Mouse (Mus musculus) limb, embryonic 14.5 days (tissue): ENCODE results near the gene Ccsap. TPM values are rescaled to one million over a fixed set of nuclear protein-coding genes. Genes with fewer than 3 reads are reported as not detected.
A peak's percentile ranks its signal among the peaks of the same experiment; 100 is the strongest.

Source experiments
- ATAC-seq: fragments of 200-750 bp; cut with Nextera tagmentation; 2 replicates; pipeline ENCODE4 v1.8.0; 2017; ENCODE audit warnings: low read depth, moderate number of reproducible peaks, moderate TSS enrichment; ENCODE audit not compliant: low FRiP score
- DNase-seq: peaks from one replicate; pipeline ENCODE4 v3.0.0-alpha.2; 2015; ENCODE audit warnings: low spot score
- H3K27ac ChIP-seq: fragments of 300-500 bp; sonication (generic); replicated peaks from 2 replicates; pipeline ENCODE4 v1.5.1; 2014; ENCODE audit warnings: low read depth, mild to moderate bottlenecking, low read length, moderate library complexity, mixed read lengths
- H3K27me3 ChIP-seq: fragments of 300-500 bp; sonication (generic); 2 replicates; pipeline ENCODE4 v1.6.1; 2014; ENCODE audit warnings: low read length, mixed read lengths; ENCODE audit not compliant: control insufficient read depth, insufficient read depth
- H3K36me3 ChIP-seq: fragments of 300-500 bp; sonication (generic); 2 replicates; pipeline ENCODE4 v1.6.1; 2014; ENCODE audit warnings: mild to moderate bottlenecking, low read length, moderate library complexity, mixed read lengths; ENCODE audit not compliant: control insufficient read depth, insufficient read depth
- H3K4me1 ChIP-seq: fragments of 300-500 bp; sonication (generic); 2 replicates; pipeline ENCODE4 v1.6.1; 2014; ENCODE audit warnings: antibody characterized with exemption, low read length, mixed read lengths; ENCODE audit not compliant: control insufficient read depth, insufficient read depth
- H3K4me2 ChIP-seq: fragments of 300-500 bp; sonication (generic); replicated peaks from 2 replicates; pipeline ENCODE4 v1.6.1; 2014; ENCODE audit warnings: low read depth, mild to moderate bottlenecking, low read length, moderate library complexity; ENCODE audit not compliant: severe bottlenecking
- H3K4me3 ChIP-seq: fragments of 300-500 bp; sonication (generic); replicated peaks from 2 replicates; pipeline ENCODE4 v1.5.1; 2014; ENCODE audit warnings: low read length
- H3K9ac ChIP-seq: fragments of 300-500 bp; sonication (generic); 2 replicates; pipeline ENCODE4 v1.6.1; 2014; ENCODE audit warnings: mild to moderate bottlenecking, low read depth, low read length, moderate library complexity; ENCODE audit not compliant: severe bottlenecking
- H3K9me3 ChIP-seq: fragments of 300-500 bp; sonication (generic); 2 replicates; pipeline ENCODE4 v1.6.1; 2016; ENCODE audit warnings: low read length; ENCODE audit not compliant: control insufficient read depth
- POLR2A ChIP-seq: fragments of 200-500 bp; IDR thresholded peaks from 2 replicates; pipeline ENCODE4 v1.8.0; 2012; ENCODE audit warnings: inconsistent platforms, mild to moderate bottlenecking, moderate library complexity, borderline replicate concordance; ENCODE audit not compliant: insufficient read depth, insufficient read length; ENCODE audit errors: extremely low read depth
- WGBS: fragments of 180-500 bp; shearing (Covaris S2); extraction: QIAGEN DNeasy Blood & Tissue Kit; methylation state at CpG from one replicate; pipeline ENCODE4 v1.1.7; 2014; 5-methylcytosine and 5-hydroxymethylcytosine counted together
- polyA plus RNA-seq, 2 experiments: library from polyadenylated mRNA; depleted of rRNA in 1 of 2; stranded (reverse) in 1 of 2; unstranded in 1 of 2; fragments of >200 nt; fragmentation: Nextera tagmentation in 1 of 2; extraction: Ambion mirVana in 1 of 2; gene quantifications; 2 replicates each; pipeline versions ENCODE4 v1.2.1 to v1.2.3; 2012 to 2014

Ccsap gene
- polyA plus RNA-seq, 2 experiments: 3.7 to 4.9 TPM

- Histone ChIP-seq H3K9ac (no peak overlapping the region), H3K4me2 (no peak overlapping the region), H3K27me3 (no peaks in the 10 kb centered on the region), H3K4me3 (no peak overlapping the region), H3K9me3 (no peaks in the 10 kb centered on the region), H3K27ac (no peak overlapping the region), H3K36me3 (no peaks in the 10 kb centered on the region), H3K4me1 (peaks cover 14% of the 10 kb centered on the region)
- WGBS: 80% methylated on average over 1 of the region's 1 CpGs
- ATAC-seq: no peak
- DNase-seq: no peak
- no peak for TF ChIP-seq POLR2A
Observed at GRCm38 (mm10) chr8:123803639-123804038, 56.4 kb downstream of the Ccsap start.

GRCm38 (mm10) chr8:123801538-123801937 lies 58.5 kb downstream of the Ccsap start:
- H3K4me3 ChIP-seq: no peak overlapping the region

GRCm38 (mm10) chr8:123800867-123801266 lies 59.1 kb downstream of the Ccsap start:
- Histone ChIP-seq H3K27me3 (no peaks in the 10 kb centered on the region), H3K4me3 (no peak overlapping the region), H3K9ac (no peak overlapping the region), H3K36me3 (no peaks in the 10 kb centered on the region), H3K4me1 (peaks cover 2% of the 10 kb centered on the region; the same call in 1 of the 2 replicates), H3K4me2 (no peak overlapping the region), H3K9me3 (no peaks in the 10 kb centered on the region), H3K27ac (no peak overlapping the region)
- no peak for DNase-seq
- 92% methylated on average over 7 of the region's 7 CpGs for WGBS
- no peak for ATAC-seq
- TF ChIP-seq POLR2A: no peak

More at GRCm38 (mm10) chr8:123801538-123801937, 58.5 kb downstream of the Ccsap start:
- ATAC-seq (no peak), DNase-seq (no peak)
- Histone ChIP-seq H3K36me3 (no peaks in the 10 kb centered on the region), H3K9me3 (no peaks in the 10 kb centered on the region), H3K9ac (no peak overlapping the region), H3K4me2 (no peak overlapping the region), H3K27me3 (no peaks in the 10 kb centered on the region), H3K27ac (no peak overlapping the region), H3K4me1 (peaks cover 4% of the 10 kb centered on the region; the same call in 1 of the 2 replicates)
- TF ChIP-seq POLR2A: no peak
- WGBS: 95% methylated on average over 2 of the region's 2 CpGs

GRCm38 (mm10) chr8:123799885-123800284 lies 60.1 kb downstream of the Ccsap start:
- 14% methylated on average over 3 of the region's 3 CpGs for WGBS
- Histone ChIP-seq H3K27ac (no peak overlapping the region), H3K4me3 (no peak overlapping the region), H3K4me2 (no peak overlapping the region), H3K9me3 (no peaks in the 10 kb centered on the region), H3K36me3 (no peaks in the 10 kb centered on the region), H3K4me1 (no peaks in the 10 kb centered on the region), H3K9ac (peak overlapping the region; percentile 40; the same call in 1 of the 2 replicates), H3K27me3 (no peaks in the 10 kb centered on the region)
- ATAC-seq (no peak), DNase-seq (no peak)
- TF ChIP-seq POLR2A: no peak

- no peak overlapping the region for H3K9ac ChIP-seq
- H3K27me3 ChIP-seq: no peaks in the 10 kb centered on the region
- ATAC-seq: no peak
- H3K4me2 ChIP-seq: no peak overlapping the region
- no peaks in the 10 kb centered on the region for H3K4me1 ChIP-seq
- no peak overlapping the region for H3K4me3 ChIP-seq
- no peak for TF ChIP-seq POLR2A
- DNase-seq: no peak
- H3K36me3 ChIP-seq: no peaks in the 10 kb centered on the region
- 54% methylated on average over 6 of the region's 6 CpGs for WGBS
- no peak overlapping the region for H3K27ac ChIP-seq
- no peaks in the 10 kb centered on the region for H3K9me3 ChIP-seq
Observed at GRCm38 (mm10) chr8:123799434-123799833, 60.6 kb downstream of the Ccsap start.

GRCm38 (mm10) chr8:123797928-123798327 lies 62.1 kb downstream of the Ccsap start:
- no peaks in the 10 kb centered on the region for H3K9me3 ChIP-seq
- WGBS: 86% methylated on average over 15 of the region's 15 CpGs
- H3K4me3 ChIP-seq: no peak overlapping the region
- no peak overlapping the region for H3K9ac ChIP-seq
- no peak overlapping the region for H3K27ac ChIP-seq
- no peaks in the 10 kb centered on the region for H3K36me3 ChIP-seq
- DNase-seq (no peak), ATAC-seq (no peak)
- no peak for TF ChIP-seq POLR2A
- H3K4me1 ChIP-seq: no peaks in the 10 kb centered on the region
- H3K27me3 ChIP-seq: no peaks in the 10 kb centered on the region
- H3K4me2 ChIP-seq: no peak overlapping the region
